Mouse (Mus musculus): ENCODE data around the gene Gstm3. TPM values are rescaled to one million over a fixed set of nuclear protein-coding genes. Genes with fewer than 3 reads are reported as not detected.

Gstm3 gene
- not detected for polyA plus RNA-seq (2014; fragmentation: Illumina TruSeq; extraction: RNeasy Lipid Tissue Mini Kit (QIAGEN cat#74804); ENCODE audit: low read depth, low replicate concordance)

GRCm38 (mm10) chr3:107968724-107969395 lies at the start of gene Gstm3:
TSS of gene Gstm3 (minus strand) at chr3:107969283.

GRCm38 (mm10) chr3:108017473-108018189 lies 48.5 kb upstream of the Gstm3 start, which contains the start of gene Gstm1:
TSS of gene Gstm1 (minus strand) at chr3:108017973.

GRCm38 (mm10) chr3:107986041-107986562 lies 17.0 kb upstream of the Gstm3 start, which contains the start of gene Gstm2:
TSS of gene Gstm2 (minus strand) at chr3:107986453.

DNA sequence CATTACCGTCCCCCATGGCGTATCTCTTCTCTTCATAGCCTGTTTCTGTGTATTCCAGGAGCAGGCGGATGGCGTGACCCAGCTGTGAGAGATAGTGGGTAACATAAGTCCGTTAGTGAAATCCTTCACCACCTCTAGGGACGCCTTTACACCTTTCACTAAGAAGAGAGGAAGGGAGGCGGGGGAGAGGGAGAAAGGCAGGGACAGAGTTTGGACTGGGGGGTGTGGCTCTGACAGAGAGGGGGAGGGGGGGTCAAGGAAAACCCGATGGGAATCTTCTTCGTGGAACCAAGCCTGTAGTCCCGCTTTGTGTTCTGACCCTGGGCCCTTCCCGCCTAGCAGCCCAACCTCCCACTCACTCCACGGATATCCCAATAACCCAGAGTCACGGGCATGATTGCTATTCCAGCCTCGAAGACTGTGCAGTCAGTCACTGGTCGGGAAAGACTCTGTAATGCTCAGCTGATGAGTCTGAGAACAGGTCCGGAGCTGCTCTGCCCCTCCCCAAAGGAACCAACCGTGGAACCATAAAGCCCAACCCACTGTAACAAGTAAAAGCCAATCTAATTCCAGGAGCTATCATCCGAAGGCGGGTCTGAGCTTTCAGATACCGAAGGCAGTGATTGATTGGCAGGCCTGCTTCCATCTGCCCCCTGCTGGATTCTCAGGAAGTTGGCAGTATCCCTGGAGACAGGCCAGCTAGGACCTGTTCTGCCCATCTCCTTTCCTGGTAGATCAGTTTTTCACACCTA lies 25.7 kb downstream of the Gstm3 start, which contains the start of gene Gstm6:
Gstm6 (minus strand) TSS at position 511 of the 752 bp plus-strand sequence.

DNA sequence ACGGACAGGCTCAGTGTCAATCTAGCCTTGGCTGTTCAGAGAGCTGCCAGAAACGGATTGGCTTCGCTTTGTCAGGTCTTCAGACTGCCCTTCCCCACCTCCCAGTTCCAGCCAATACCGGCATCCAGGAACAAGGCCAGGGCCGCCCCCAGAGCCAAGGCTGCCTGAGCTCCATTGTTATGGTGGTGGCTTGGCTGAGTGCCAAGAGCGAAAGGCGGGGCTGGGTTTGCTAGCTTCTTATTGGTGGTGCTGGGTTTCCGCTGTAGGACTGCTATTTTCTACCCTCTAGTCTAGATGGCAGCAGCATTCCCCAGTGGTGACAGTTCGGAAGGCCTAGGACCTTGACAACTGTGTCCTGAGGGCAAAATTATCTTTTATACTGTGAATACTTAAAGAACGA lies 37.4 kb downstream of the Gstm3 start, which contains the start of gene Gstm7:
Gstm7 (minus strand) TSS at position 148 of the 400 bp plus-strand sequence.

Other genes starting within 250 kb of the Gstm3 start
- 5.1 TPM for gene Csf1, start 208.8 kb downstream of the Gstm3 start, polyA plus RNA-seq (2014; fragmentation: Illumina TruSeq; extraction: RNeasy Lipid Tissue Mini Kit (QIAGEN cat#74804); ENCODE audit: low read depth, low replicate concordance)
- gene Eps8l3, start 92.1 kb downstream of the Gstm3 start, polyA plus RNA-seq (2014; fragmentation: Illumina TruSeq; extraction: RNeasy Lipid Tissue Mini Kit (QIAGEN cat#74804); ENCODE audit: low read depth, low replicate concordance), result 0.24 TPM
- gene Gstm5, start 73.5 kb downstream of the Gstm3 start, polyA plus RNA-seq (2014; fragmentation: Illumina TruSeq; extraction: RNeasy Lipid Tissue Mini Kit (QIAGEN cat#74804); ENCODE audit: low read depth, low replicate concordance), result 298 TPM
- 4.3 TPM for gene Gstm7, start 37.5 kb downstream of the Gstm3 start, polyA plus RNA-seq (2014; fragmentation: Illumina TruSeq; extraction: RNeasy Lipid Tissue Mini Kit (QIAGEN cat#74804); ENCODE audit: low read depth, low replicate concordance)
- gene Gstm6, start 25.5 kb downstream of the Gstm3 start, polyA plus RNA-seq (2014; fragmentation: Illumina TruSeq; extraction: RNeasy Lipid Tissue Mini Kit (QIAGEN cat#74804); ENCODE audit: low read depth, low replicate concordance), result 1.2 TPM
- gene Gstm2, start 17.2 kb upstream of the Gstm3 start, polyA plus RNA-seq (2014; fragmentation: Illumina TruSeq; extraction: RNeasy Lipid Tissue Mini Kit (QIAGEN cat#74804); ENCODE audit: low read depth, low replicate concordance), result 66.2 TPM
- 53.9 TPM for gene Gstm1, start 48.7 kb upstream of the Gstm3 start, polyA plus RNA-seq (2014; fragmentation: Illumina TruSeq; extraction: RNeasy Lipid Tissue Mini Kit (QIAGEN cat#74804); ENCODE audit: low read depth, low replicate concordance)
- 3.7 TPM for gene Gstm4, start 75.6 kb upstream of the Gstm3 start, polyA plus RNA-seq (2014; fragmentation: Illumina TruSeq; extraction: RNeasy Lipid Tissue Mini Kit (QIAGEN cat#74804); ENCODE audit: low read depth, low replicate concordance)
- gene Ampd2, start 117.4 kb upstream of the Gstm3 start, polyA plus RNA-seq (2014; fragmentation: Illumina TruSeq; extraction: RNeasy Lipid Tissue Mini Kit (QIAGEN cat#74804); ENCODE audit: low read depth, low replicate concordance), result 8.5 TPM
- gene Gnat2, start 123.5 kb upstream of the Gstm3 start, polyA plus RNA-seq (2014; fragmentation: Illumina TruSeq; extraction: RNeasy Lipid Tissue Mini Kit (QIAGEN cat#74804); ENCODE audit: low read depth, low replicate concordance), result 0.77 TPM
- gene Gnai3, start 176.9 kb upstream of the Gstm3 start, polyA plus RNA-seq (2014; fragmentation: Illumina TruSeq; extraction: RNeasy Lipid Tissue Mini Kit (QIAGEN cat#74804); ENCODE audit: low read depth, low replicate concordance), result 225 TPM
- gene Gpr61, start 185.6 kb upstream of the Gstm3 start, polyA plus RNA-seq (2014; fragmentation: Illumina TruSeq; extraction: RNeasy Lipid Tissue Mini Kit (QIAGEN cat#74804); ENCODE audit: low read depth, low replicate concordance), result not detected
- gene Amigo1, start 217.1 kb upstream of the Gstm3 start, polyA plus RNA-seq (2014; fragmentation: Illumina TruSeq; extraction: RNeasy Lipid Tissue Mini Kit (QIAGEN cat#74804); ENCODE audit: low read depth, low replicate concordance), result 7.6 TPM
- 5.1 TPM for gene Cyb561d1, start 231.9 kb upstream of the Gstm3 start, polyA plus RNA-seq (2014; fragmentation: Illumina TruSeq; extraction: RNeasy Lipid Tissue Mini Kit (QIAGEN cat#74804); ENCODE audit: low read depth, low replicate concordance)
- gene Atxn7l2, start 241.7 kb upstream of the Gstm3 start, polyA plus RNA-seq (2014; fragmentation: Illumina TruSeq; extraction: RNeasy Lipid Tissue Mini Kit (QIAGEN cat#74804); ENCODE audit: low read depth, low replicate concordance), result 2.3 TPM